Mouse (Mus musculus) MEL (cell line): ENCODE results near the gene Il9r.

Experiments
- BHLHE40 ChIP-seq: IDR thresholded peaks from 2 replicates; pipeline ENCODE4 v1.6.1; 2012; ENCODE audit warnings: low read depth, mild to moderate bottlenecking, inconsistent platforms, low read length, improper control_type of control experiment, borderline replicate concordance
- CTCF ChIP-seq, 3 experiments: IDR thresholded peaks in 2 of 3; conservative IDR thresholded peaks in 1 of 3; 2 replicates each; pipeline ENCODE4 v1.5.1; 2011 to 2012; ENCODE audit warnings: low read length in 3 of 3, low read depth in 2 of 3, mild to moderate bottlenecking in 2 of 3, improper control_type of control experiment in 1 of 3, inconsistent platforms in 1 of 3, mixed read lengths in 1 of 3, moderate library complexity in 1 of 3; ENCODE audit not compliant: control insufficient read depth in 1 of 3, insufficient read depth in 1 of 3, poor library complexity in 1 of 3, severe bottlenecking in 1 of 3
- EP300 ChIP-seq, 2 experiments: IDR thresholded peaks; 2 replicates each; pipeline ENCODE4 v1.6.1; 2011; ENCODE audit warnings: improper control_type of control experiment in 2 of 2, low read length in 2 of 2, low read depth in 1 of 2, mild to moderate bottlenecking in 1 of 2
- ETS1 ChIP-seq: IDR thresholded peaks from 2 replicates; pipeline ENCODE4 v1.6.1; 2012; ENCODE audit warnings: low read depth, mild to moderate bottlenecking, inconsistent platforms, low read length, improper control_type of control experiment, moderate library complexity
- GABPA ChIP-seq: IDR thresholded peaks from 2 replicates; pipeline ENCODE4 v1.6.1; 2012; ENCODE audit warnings: low read depth, mild to moderate bottlenecking, inconsistent platforms, low read length, improper control_type of control experiment, moderate library complexity
- MAFK ChIP-seq: IDR thresholded peaks from 2 replicates; pipeline ENCODE4 v1.6.1; 2011; ENCODE audit warnings: low read depth, mild to moderate bottlenecking, low read length, improper control_type of control experiment, borderline replicate concordance
- MYB ChIP-seq: IDR thresholded peaks from 2 replicates; pipeline ENCODE4 v1.6.1; 2011; ENCODE audit warnings: mild to moderate bottlenecking, low read depth, low read length, improper control_type of control experiment
- POLR2A ChIP-seq, 2 experiments: IDR thresholded peaks; 2 replicates each; pipeline ENCODE4 v1.6.1; 2011 to 2012; ENCODE audit warnings: low read length in 2 of 2, mild to moderate bottlenecking in 2 of 2, control low read depth in 1 of 2, improper control_type of control experiment in 1 of 2, low read depth in 1 of 2, moderate library complexity in 1 of 2; ENCODE audit not compliant: control insufficient read depth in 1 of 2, insufficient read depth in 1 of 2, poor library complexity in 1 of 2
- RCOR1 ChIP-seq: IDR thresholded peaks from 2 replicates; pipeline ENCODE4 v1.6.1; 2012; ENCODE audit warnings: low read depth, mild to moderate bottlenecking, inconsistent platforms, low read length, improper control_type of control experiment
- UBTF ChIP-seq: IDR thresholded peaks from 2 replicates; pipeline ENCODE4 v1.6.1; 2012; ENCODE audit warnings: low read depth, mild to moderate bottlenecking, inconsistent platforms, low read length, improper control_type of control experiment, moderate library complexity, borderline replicate concordance; ENCODE audit not compliant: insufficient read depth
- ZC3H11A ChIP-seq: IDR thresholded peaks from 2 replicates; pipeline ENCODE4 v1.6.1; 2012; ENCODE audit warnings: low read depth, mild to moderate bottlenecking, inconsistent platforms, low read length, improper control_type of control experiment

GRCm38 (mm10) chr11:32160341-32160740 is 39.7 kb downstream of the Il9r start:
- TF ChIP-seq UBTF (no peak), ETS1 (no peak), ZC3H11A (no peak), POLR2A (IDR thresholded peaks at IDR 0.05; ENCODE audit: control insufficient read depth in 1 of 2, insufficient read depth in 1 of 2, low read depth in 1 of 2, low read length in 2 of 2, poor library complexity in 1 of 2) (no peak), RCOR1 (no peak), CTCF (IDR thresholded peaks at IDR 0.05 in 2 of 3, conservative IDR thresholded peaks at IDR 0.05 in 1 of 3; ENCODE audit: control insufficient read depth in 1 of 3, insufficient read depth in 1 of 3, low read depth in 2 of 3, low read length in 3 of 3, poor library complexity in 1 of 3, severe bottlenecking in 1 of 3) (no peak), MAFK (no peak), GABPA (no peak), MYB (no peak), BHLHE40 (no peak), EP300 (IDR thresholded peaks at IDR 0.05; ENCODE audit: low read depth in 1 of 2, low read length in 2 of 2) (no peak)
